Mouse (Mus musculus) liver, embryonic 11.5 days (tissue): ENCODE results near the gene Mrps34. TPM values are rescaled to one million over a fixed set of nuclear protein-coding genes. Genes with fewer than 3 reads are reported as not detected.

Experiments
- ATAC-seq: fragments of 200-750 bp; cut with Nextera tagmentation; replicated peaks from 2 replicates; pipeline ENCODE4 v1.8.0; 2017; ENCODE audit warnings: moderate number of reproducible peaks, mild to moderate bottlenecking, moderate TSS enrichment, moderate library complexity; ENCODE audit not compliant: low FRiP score
- DNase-seq: peaks from one replicate; pipeline ENCODE4 v3.0.0-alpha.2; 2017; ENCODE audit warnings: low spot score
- H3K27ac ChIP-seq: fragments of 300-500 bp; sonication (generic); 2 replicates; pipeline ENCODE4 v1.5.1; 2014; ENCODE audit warnings: mild to moderate bottlenecking, low read depth, low read length, control low read depth
- H3K27me3 ChIP-seq: fragments of 300-500 bp; sonication (generic); replicated peaks from 2 replicates; pipeline ENCODE4 v1.6.1; 2014; ENCODE audit warnings: low read length, mixed read lengths; ENCODE audit not compliant: control insufficient read depth, insufficient read depth
- H3K36me3 ChIP-seq: fragments of 300-500 bp; sonication (generic); 2 replicates; pipeline ENCODE4 v1.6.1; 2014; ENCODE audit warnings: mild to moderate bottlenecking, low read length, moderate library complexity, mixed read lengths; ENCODE audit not compliant: control insufficient read depth, insufficient read depth
- H3K4me1 ChIP-seq: fragments of 300-500 bp; sonication (generic); replicated peaks from 2 replicates; pipeline ENCODE4 v1.6.1; 2014; ENCODE audit warnings: low read length, mixed read lengths; ENCODE audit not compliant: control insufficient read depth, insufficient read depth
- H3K4me2 ChIP-seq: fragments of 300-500 bp; sonication (generic); 2 replicates; pipeline ENCODE4 v1.6.1; 2014; ENCODE audit warnings: mild to moderate bottlenecking, control low read depth, moderate library complexity
- H3K4me3 ChIP-seq: fragments of 300-500 bp; sonication (generic); 2 replicates; pipeline ENCODE4 v1.5.1; 2014; ENCODE audit warnings: low read depth, low read length, control low read depth
- H3K9ac ChIP-seq: fragments of 300-500 bp; sonication (generic); 2 replicates; pipeline ENCODE4 v1.6.1; 2014; ENCODE audit warnings: low read depth, low read length, control low read depth
- H3K9me3 ChIP-seq: fragments of 300-500 bp; sonication (generic); 2 replicates; pipeline ENCODE4 v1.6.1; 2016; ENCODE audit warnings: low read length, inconsistent platforms, mixed read lengths; ENCODE audit not compliant: control insufficient read depth
- WGBS: fragments of 180-500 bp; shearing (Covaris S2); extraction: QIAGEN DNeasy Blood & Tissue Kit; methylation state at CpG from one replicate; pipeline ENCODE4 v1.1.7; 2014; 5-methylcytosine and 5-hydroxymethylcytosine counted together
- polyA plus RNA-seq: library from polyadenylated mRNA; unstranded; fragments of >200 nt; fragmentation: Nextera tagmentation; extraction: Ambion mirVana; gene quantifications from 2 replicates; pipeline ENCODE4 v1.2.1, GENCODE M21; 2014

Gene Mrps34
- polyA plus RNA-seq, 1 experiment from 2014 or later = 129 TPM

GRCm38 (mm10) chr17:24886134-24886931 is 8.6 kb upstream of the Mrps34 start, which contains the start of the genes Nubp2 and Spsb3:
Gene Nubp2 (minus strand): TSS chr17:24886349.
Gene Spsb3 (plus strand): TSS chr17:24886643.
- Histone ChIP-seq H3K9ac (peak within 1 kb of the TSS; percentile 80), H3K27me3 (no peaks in the 10 kb centered on the region), H3K36me3 (peaks cover 35% of the 10 kb centered on the region; the same call in 1 of the 2 replicates), H3K4me1 (peaks cover 18% of the 10 kb centered on the region), H3K27ac (peak within 1 kb of the TSS; percentile 60), H3K4me2 (peak within 1 kb of the TSS; percentile 96), H3K4me3 (peak within 1 kb of the TSS; percentile 76), H3K9me3 (no peaks in the 10 kb centered on the region)
- DNase-seq = peak; percentile 95
- under 1% methylated on average over 69 of the region's 69 CpGs for WGBS
- ATAC-seq = peak; percentile 92

- peak; percentile 11 for ATAC-seq
- under 1% methylated on average over 18 of the region's 18 CpGs for whole genome bisulfite sequencing
These were observed 8.0 kb upstream of the Mrps34 start for GRCm38 (mm10) chr17:24886932-24887271.

GRCm38 (mm10) chr17:24887291-24888080 is 7.4 kb upstream of the Mrps34 start:
- DNase-seq = no peak
- no peaks in the 10 kb centered on the region for H3K9me3 ChIP-seq
- peaks cover 42% of the 10 kb centered on the region for H3K36me3 ChIP-seq
- peaks cover 18% of the 10 kb centered on the region for H3K4me1 ChIP-seq
- peak overlapping the region; percentile 60; the same call in 1 of the 2 replicates for H3K27ac ChIP-seq
- ATAC-seq = no peak
- H3K4me2 ChIP-seq = peak overlapping the region; percentile 96
- 60% methylated on average over 18 of the region's 18 CpGs for WGBS
- H3K4me3 ChIP-seq = peak overlapping the region; percentile 76
- H3K9ac ChIP-seq = peak overlapping the region; percentile 80
- H3K27me3 ChIP-seq = no peaks in the 10 kb centered on the region

More at GRCm38 (mm10) chr17:24886932-24887271, 8.0 kb upstream of the Mrps34 start:
- DNase-seq = no peak
- H3K36me3 ChIP-seq = peaks cover 36% of the 10 kb centered on the region; the same call in 1 of the 2 replicates
- H3K4me3 ChIP-seq = peak overlapping the region; percentile 76
- H3K27ac ChIP-seq = peak overlapping the region; percentile 60
- H3K4me2 ChIP-seq = peak overlapping the region; percentile 96
- H3K4me1 ChIP-seq = peaks cover 18% of the 10 kb centered on the region
- peak overlapping the region; percentile 80 for H3K9ac ChIP-seq
- no peaks in the 10 kb centered on the region for H3K9me3 ChIP-seq
- no peaks in the 10 kb centered on the region for H3K27me3 ChIP-seq

GRCm38 (mm10) chr17:24888862-24889261 is 6.1 kb upstream of the Mrps34 start:
- no peak for DNase-seq
- peaks cover 39% of the 10 kb centered on the region for H3K36me3 ChIP-seq
- peaks cover 23% of the 10 kb centered on the region for H3K4me1 ChIP-seq
- ATAC-seq = no peak
- no peak overlapping the region for H3K27ac ChIP-seq
- H3K4me2 ChIP-seq = peak overlapping the region; percentile 96; the same call in 1 of the 2 replicates
- no peak overlapping the region for H3K9ac ChIP-seq
- no peaks in the 10 kb centered on the region for H3K27me3 ChIP-seq
- WGBS = 83% methylated on average over 3 of the region's 3 CpGs
- H3K9me3 ChIP-seq = no peaks in the 10 kb centered on the region
- peak overlapping the region; percentile 17; the same call in 1 of the 2 replicates for H3K4me3 ChIP-seq

- peaks cover 20% of the 10 kb centered on the region for H3K4me1 ChIP-seq
- no peak overlapping the region; the same call in 1 of the 2 replicates for H3K27ac ChIP-seq
- 84% methylated on average over 19 of the region's 19 CpGs for WGBS
- DNase-seq = no peak
- ATAC-seq = no peak
- H3K27me3 ChIP-seq = no peaks in the 10 kb centered on the region
- no peak overlapping the region; the same call in 1 of the 2 replicates for H3K9ac ChIP-seq
- H3K4me2 ChIP-seq = no peak overlapping the region
- peaks cover 32% of the 10 kb centered on the region for H3K36me3 ChIP-seq
- H3K4me3 ChIP-seq = no peak overlapping the region; the same call in 1 of the 2 replicates
- no peaks in the 10 kb centered on the region for H3K9me3 ChIP-seq
These were observed 4.5 kb upstream of the Mrps34 start for GRCm38 (mm10) chr17:24890151-24891092.

- H3K27ac ChIP-seq = no peak overlapping the region
These were observed 3.6 kb upstream of the Mrps34 start for GRCm38 (mm10) chr17:24891321-24891720.

GRCm38 (mm10) chr17:24892785-24893184 is 2.1 kb upstream of the Mrps34 start:
- Histone ChIP-seq H3K27me3 (no peaks in the 10 kb centered on the region), H3K9me3 (no peaks in the 10 kb centered on the region), H3K9ac (no peak overlapping the region), H3K4me2 (no peak overlapping the region), H3K36me3 (peaks cover 42% of the 10 kb centered on the region), H3K4me3 (no peak overlapping the region), H3K27ac (no peak overlapping the region), H3K4me1 (peaks cover 28% of the 10 kb centered on the region)
- DNase-seq = no peak
- WGBS = 88% methylated on average over 12 of the region's 12 CpGs
- ATAC-seq = no peak

More at GRCm38 (mm10) chr17:24891321-24891720, 3.6 kb upstream of the Mrps34 start:
- peaks cover 32% of the 10 kb centered on the region for H3K36me3 ChIP-seq
- 84% methylated on average over 13 of the region's 13 CpGs for WGBS
- no peak overlapping the region for H3K4me3 ChIP-seq
- no peaks in the 10 kb centered on the region for H3K27me3 ChIP-seq
- DNase-seq (no peak), ATAC-seq (no peak)
- no peaks in the 10 kb centered on the region for H3K9me3 ChIP-seq
- H3K9ac ChIP-seq = no peak overlapping the region
- peaks cover 23% of the 10 kb centered on the region for H3K4me1 ChIP-seq
- H3K4me2 ChIP-seq = no peak overlapping the region

- 88% methylated on average over 2 of the region's 2 CpGs for WGBS
- Histone ChIP-seq H3K4me2 (peak overlapping the region; percentile 99; the same call in 1 of the 2 replicates), H3K9me3 (no peaks in the 10 kb centered on the region), H3K36me3 (peaks cover 44% of the 10 kb centered on the region), H3K4me3 (peak overlapping the region; percentile 91), H3K4me1 (peaks cover 28% of the 10 kb centered on the region), H3K27me3 (no peaks in the 10 kb centered on the region), H3K27ac (no peak overlapping the region), H3K9ac (peak overlapping the region; percentile 12; the same call in 1 of the 2 replicates)
- no peak for ATAC-seq
- DNase-seq = no peak
These were observed 1.6 kb upstream of the Mrps34 start for GRCm38 (mm10) chr17:24893276-24893675.
